Comparison of ENCODE assay signal across 11 mouse cellular contexts in the genomic region with DNA sequence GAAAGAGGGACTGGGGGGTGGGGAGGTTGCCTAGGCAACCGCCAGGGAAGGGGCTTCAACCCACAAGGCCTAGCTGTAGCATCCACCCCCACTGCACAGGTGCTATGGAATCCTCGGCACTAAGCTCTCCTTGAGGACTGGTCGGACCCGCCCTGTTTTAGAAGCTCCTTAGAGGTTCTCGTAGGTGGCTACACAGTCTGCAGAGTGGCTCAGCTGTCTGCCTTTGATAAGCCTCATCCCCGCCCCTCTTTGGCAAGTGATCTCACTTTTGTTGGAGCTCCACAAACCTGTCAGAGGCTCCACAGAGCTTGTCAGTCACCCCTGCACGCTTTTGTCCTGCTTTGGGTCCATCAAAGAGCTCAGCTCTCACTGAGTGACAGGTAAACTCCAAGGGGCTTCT. TPM values are rescaled to one million over a fixed set of nuclear protein-coding genes. Genes with fewer than 3 reads are reported as not detected.
DNase-seq lines count a peak whose midpoint lies in the region; ATAC-seq lines count a peak whose summit lies in the region.
"Had no signal": no experiment of that assay in that cellular context is flagged by ENCODE, and none has a peak within 500 bp of the region (broad histone marks: within the 10 kb centered on the region; RNA-seq: fewer than 3 reads in every experiment).

No protein-coding gene starts in this region.

- peaks cover 5% of the 10 kb centered on the region for H3K36me3 ChIP-seq in neural tube, embryonic 11.5 days (ENCODE audit: control insufficient read depth, insufficient read depth, low read length)
- peaks cover 58% of the 10 kb centered on the region for H3K36me3 ChIP-seq in neural tube, embryonic 15.5 days
- H3K36me3 ChIP-seq in forebrain, embryonic 12.5 days (replicated peaks) = peaks cover 66% of the 10 kb centered on the region
- no peaks in the 10 kb centered on the region for H3K36me3 ChIP-seq in liver, embryonic 15.5 days (replicated peaks)
- H3K36me3 ChIP-seq: heart, embryonic 13.5 days had no signal

- no peaks in the 10 kb centered on the region for H3K27me3 ChIP-seq in neural tube, embryonic 11.5 days (ENCODE audit: control insufficient read depth, insufficient read depth, low read length)
- no peaks in the 10 kb centered on the region for H3K27me3 ChIP-seq in neural tube, embryonic 15.5 days (replicated peaks)
- no peaks in the 10 kb centered on the region for H3K27me3 ChIP-seq in forebrain, embryonic 12.5 days
- H3K27me3 ChIP-seq in liver, embryonic 15.5 days = peaks cover 24% of the 10 kb centered on the region; the same call in 1 of the 2 replicates

- H3K9ac ChIP-seq in neural tube, embryonic 11.5 days (ENCODE audit: low read length) = no peak overlapping the region; the same call in 1 of the 2 replicates
- H3K9ac ChIP-seq in neural tube, embryonic 15.5 days (replicated peaks) = no peak overlapping the region
- no peak overlapping the region for H3K9ac ChIP-seq in forebrain, embryonic 12.5 days
- H3K9ac ChIP-seq in liver, embryonic 15.5 days = peak overlapping the region; percentile 33; the same call in 1 of the 2 replicates
- H3K9ac ChIP-seq: heart, embryonic 13.5 days had no signal

- H3K4me1 ChIP-seq in neural tube, embryonic 11.5 days (ENCODE audit: control insufficient read depth, insufficient read depth, low read length) = no peaks in the 10 kb centered on the region
- no peaks in the 10 kb centered on the region for H3K4me1 ChIP-seq in neural tube, embryonic 15.5 days
- peaks cover 11% of the 10 kb centered on the region for H3K4me1 ChIP-seq in forebrain, embryonic 12.5 days
- peaks cover 33% of the 10 kb centered on the region for H3K4me1 ChIP-seq in liver, embryonic 15.5 days (replicated peaks)

- H3K9me3 ChIP-seq in neural tube, embryonic 11.5 days (ENCODE audit: control insufficient read depth, low read length) = no peaks in the 10 kb centered on the region
- no peaks in the 10 kb centered on the region for H3K9me3 ChIP-seq in neural tube, embryonic 15.5 days (replicated peaks)
- H3K9me3 ChIP-seq in forebrain, embryonic 12.5 days = no peaks in the 10 kb centered on the region
- H3K9me3 ChIP-seq in liver, embryonic 15.5 days (replicated peaks) = no peaks in the 10 kb centered on the region
- H3K9me3 ChIP-seq: heart, embryonic 13.5 days had no signal

- intact Hi-C loops in gastrocnemius, postnatal 14 days (cut with DNase I; ENCODE audit: low total_unique reads) = loop anchor here (5.0 kb wide), 1 partner anchor 90 kb away; no protein-coding TSS in a partner anchor

- H3K4me2 ChIP-seq in neural tube, embryonic 11.5 days (ENCODE audit: low read depth) = no peak overlapping the region
- no peak overlapping the region for H3K4me2 ChIP-seq in neural tube, embryonic 15.5 days
- no peak overlapping the region for H3K4me2 ChIP-seq in forebrain, embryonic 12.5 days
- peak overlapping the region; percentile 61 for H3K4me2 ChIP-seq in liver, embryonic 15.5 days
- H3K4me2 ChIP-seq: heart, embryonic 13.5 days had no signal

- ATAC-seq in neural tube, embryonic 11.5 days (ENCODE audit: insufficient read depth, low FRiP score, low TSS enrichment) = 0 out of 2 replicates have a peak, but pooled peaks have one; percentile 18
- no peak for ATAC-seq in neural tube, embryonic 15.5 days (ENCODE audit: low FRiP score)
- ATAC-seq in forebrain, embryonic 12.5 days (ENCODE audit: low FRiP score) = peak; percentile 22; the same call in 1 of the 2 replicates
- peak; percentile 94 for ATAC-seq in liver, embryonic 15.5 days (ENCODE audit: insufficient read depth)

- WGBS in neural tube, embryonic 11.5 days = 83% methylated on average over 7 of the region's 7 CpGs
- 73% methylated on average over 7 of the region's 7 CpGs for WGBS in neural tube, embryonic 15.5 days
- WGBS in forebrain, embryonic 12.5 days = 63% methylated on average over 7 of the region's 7 CpGs
- WGBS in liver, embryonic 15.5 days (ENCODE audit: insufficient replicate concordance) = 20% methylated on average over 7 of the region's 7 CpGs

- H3K27ac ChIP-seq in neural tube, embryonic 11.5 days (ENCODE audit: low read depth, low read length) = no peak overlapping the region
- no peak overlapping the region for H3K27ac ChIP-seq in neural tube, embryonic 15.5 days (replicated peaks)
- peak overlapping the region; percentile 65 for H3K27ac ChIP-seq in forebrain, embryonic 12.5 days
- H3K27ac ChIP-seq in liver, embryonic 15.5 days (replicated peaks) = peak overlapping the region; percentile 83
- H3K27ac ChIP-seq: heart, embryonic 13.5 days had no signal

- no peak overlapping the region for H3K4me3 ChIP-seq in neural tube, embryonic 11.5 days (ENCODE audit: low read depth, low read length)
- H3K4me3 ChIP-seq in neural tube, embryonic 15.5 days (replicated peaks) = no peak overlapping the region
- no peak overlapping the region for H3K4me3 ChIP-seq in forebrain, embryonic 12.5 days (replicated peaks)
- peak overlapping the region; percentile 29; the same call in 1 of the 2 replicates for H3K4me3 ChIP-seq in liver, embryonic 15.5 days (replicated peaks)
- H3K4me3 ChIP-seq: heart, embryonic 13.5 days had no signal

- no peak for DNase-seq in neural tube, embryonic 11.5 days (ENCODE audit: low spot score)
- no peak for DNase-seq in gastrocnemius, postnatal 14 days
- no peak for DNase-seq in cerebellum, adult 11 months
- no peak for DNase-seq in thymus, postnatal 25 days
- DNase-seq in frontal cortex, adult 2 months (ENCODE audit: extremely low spot score in 1 of 2, low spot score in 1 of 2) = no peak
- DNase-seq: kidney, postnatal 14 days; lung, adult 18-20 months had no signal

RNA-seq across cellular contexts. Expression of gene Mapre3, which starts 17.0 kb away (rescaled TPM):
- 38.7 and 43.7 TPM in 2 replicates for polyA plus RNA-seq in neural tube, embryonic 11.5 days (2014; fragmentation: Nextera tagmentation; extraction: Ambion mirVana)
- 135 and 164 TPM in 2 replicates for polyA plus RNA-seq in neural tube, embryonic 15.5 days (2015; fragmentation: Nextera tagmentation; extraction: Ambion mirVana)
- polyA plus RNA-seq in forebrain, embryonic 12.5 days (2016; fragmentation: Nextera tagmentation; extraction: Ambion mirVana) = 58.4 and 60.5 TPM in 2 replicates
- 2.9 and 3.2 TPM in 2 replicates for polyA plus RNA-seq in liver, embryonic 15.5 days (2015; fragmentation: Nextera tagmentation; extraction: Ambion mirVana)
- total RNA-seq in gastrocnemius, postnatal 14 days (2021) = 10 to 100 TPM; 59.6 to 61.7 TPM
- polyA plus RNA-seq in frontal cortex, adult 2 months (2012; rRNA removed) = 301 and 309 TPM in 2 replicates

Comparison
In these comparisons a context has a peak if more than half of its experiments do, and no peak if none do; other contexts are left out.
1. H3K27ac ChIP-seq: peak in forebrain, embryonic 12.5 days (single experiment) and liver, embryonic 15.5 days (single experiment); none in neural tube, embryonic 11.5 days (single experiment) and neural tube, embryonic 15.5 days (single experiment).